Mouse (Mus musculus): ENCODE measurements around the gene Tm9sf3.

- no peak for TF ChIP-seq GATA1 (IDR thresholded peaks at IDR 0.05; ENCODE audit: borderline replicate concordance, low read length)
- no peak for TF ChIP-seq FLI1 (IDR thresholded peaks at IDR 0.05; ENCODE audit: low read length)
Measured at GRCm38 (mm10) chr19:41165144-41165913, 98.5 kb downstream of the Tm9sf3 start.

Measured in megakaryocyte, embryonic 14.5 days (primary cell).